Mouse (Mus musculus) thymus, postnatal 36 days (tissue): ENCODE measurements at regions not wholly inside any gene's neighbourhood (a gene's known extent, or its start where the extent isn't known, plus 50 kb on each side); places are given as distances from the start of the nearest gene placed in this dataset.

Experiments used
- DNase-seq, 2 experiments: peaks; one replicate each; pipeline ENCODE4 v3.0.0; 2022; ENCODE audit warnings: mixed read lengths in 2 of 2

GRCm38 (mm10) chr4:87718166-87718805 lies 314.9 kb downstream of the Mllt3 start:
- no peak for DNase-seq

GRCm38 (mm10) chr4:87715212-87715933 lies 317.8 kb downstream of the Mllt3 start:
- no peak for DNase-seq

- DNase-seq, result no peak
Measured at GRCm38 (mm10) chr4:87712691-87713090, 320.5 kb downstream of the Mllt3 start.

GRCm38 (mm10) chr4:87712286-87712685 lies 320.9 kb downstream of the Mllt3 start:
- no peak for DNase-seq

- no peak for DNase-seq
Measured at GRCm38 (mm10) chr4:87711185-87711827, 321.9 kb downstream of the Mllt3 start.

GRCm38 (mm10) chr4:87708981-87709645 lies 324.1 kb downstream of the Mllt3 start:
- no peak for DNase-seq

GRCm38 (mm10) chr4:87707386-87707785 lies 325.8 kb downstream of the Mllt3 start:
- no peak for DNase-seq

- no peak for DNase-seq
Measured at GRCm38 (mm10) chr4:87702834-87703233, 330.3 kb downstream of the Mllt3 start.

GRCm38 (mm10) chr4:87702290-87702689 lies 330.9 kb downstream of the Mllt3 start:
- DNase-seq, result no peak

GRCm38 (mm10) chr4:87701024-87701423 lies 332.1 kb downstream of the Mllt3 start:
- no peak for DNase-seq

GRCm38 (mm10) chr4:87700508-87700907 lies 332.7 kb downstream of the Mllt3 start:
- no peak for DNase-seq

GRCm38 (mm10) chr4:87699586-87699985 lies 333.6 kb downstream of the Mllt3 start:
- no peak for DNase-seq

GRCm38 (mm10) chr4:87698750-87699149 lies 334.4 kb downstream of the Mllt3 start:
- no peak for DNase-seq

- DNase-seq, result no peak
Measured at GRCm38 (mm10) chr4:87696921-87697320, 336.2 kb downstream of the Mllt3 start.

GRCm38 (mm10) chr4:87695811-87696210 lies 337.4 kb downstream of the Mllt3 start:
- no peak for DNase-seq

GRCm38 (mm10) chr4:87692741-87693140 lies 340.4 kb downstream of the Mllt3 start:
- DNase-seq, result no peak

- DNase-seq, result no peak
Measured at GRCm38 (mm10) chr4:87684952-87685351, 348.2 kb downstream of the Mllt3 start.

- no peak for DNase-seq
Measured at GRCm38 (mm10) chr4:87682783-87683182, 350.4 kb downstream of the Mllt3 start.

GRCm38 (mm10) chr4:87671101-87671500 lies 362.1 kb downstream of the Mllt3 start:
- DNase-seq, result no peak

GRCm38 (mm10) chr4:87670167-87670566 lies 363.0 kb downstream of the Mllt3 start:
- no peak for DNase-seq

GRCm38 (mm10) chr4:87669480-87669879 lies 363.7 kb downstream of the Mllt3 start:
- peak in 1 of 2 experiments; percentile 25 for DNase-seq

GRCm38 (mm10) chr4:87668314-87668713 lies 364.9 kb downstream of the Mllt3 start:
- no peak for DNase-seq

GRCm38 (mm10) chr4:87667556-87668154 lies 365.5 kb downstream of the Mllt3 start:
- no peak for DNase-seq
